Mouse (Mus musculus): Measurements from ENCODE around the gene Tbc1d10a.

GRCm38 (mm10) chr11:4148536-4149156, 37.9 kb upstream of the Tbc1d10a start:
- no peak for TF ChIP-seq POLR2A (IDR thresholded peaks at IDR 0.05; ENCODE audit: extremely low read depth, insufficient read depth, low read length)
- no peak for TF ChIP-seq CTCF (IDR thresholded peaks at IDR 0.05; ENCODE audit: low read depth, low read length)

Data from liver, adult 2 months (tissue).